Mouse (Mus musculus): Measurements from ENCODE around the gene Rabgap1l.

Rabgap1l gene

DNA sequence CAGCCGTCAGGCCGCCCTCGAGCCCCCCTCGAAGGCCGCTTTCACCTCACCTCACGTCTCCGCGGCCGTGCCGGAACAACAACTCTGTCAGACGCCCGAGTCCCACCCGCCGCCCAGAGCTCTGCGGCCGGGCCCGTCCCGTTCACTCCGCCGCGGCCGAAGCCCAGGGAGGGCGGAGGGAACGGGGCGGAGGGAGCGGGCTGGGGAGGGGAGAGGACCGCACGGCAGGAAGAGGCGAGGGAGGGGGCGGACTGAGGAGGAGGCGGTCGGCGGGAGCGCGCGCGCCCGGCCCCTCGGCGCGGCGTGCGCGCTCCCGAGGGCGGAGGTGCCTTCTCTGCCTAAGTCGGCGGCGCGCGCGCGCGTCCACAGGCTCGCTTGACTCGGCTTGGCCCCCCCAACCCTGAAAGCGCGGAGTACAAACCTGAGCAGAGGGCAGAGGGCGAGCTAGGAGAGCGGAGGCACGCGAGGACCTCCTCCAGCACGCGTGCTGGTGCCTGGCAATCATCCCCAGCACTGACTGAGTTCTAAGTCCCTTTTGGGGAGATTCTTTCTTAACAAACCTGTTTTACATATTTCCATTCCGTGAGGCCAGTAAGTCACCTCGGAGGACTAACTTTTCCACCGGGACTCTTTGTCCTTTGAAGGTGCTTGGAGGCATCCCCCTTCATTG is at the start of gene Rabgap1l:
Gene Rabgap1l, minus strand, starts transcription at position 526 of the 670 bp plus-strand sequence.
- DNase-seq = peak; percentile 89 to 90

- DNase-seq = no peak
Observed at GRCm38 (mm10) chr1:160842567-160842966, 49.6 kb upstream of the Rabgap1l start.

- no peak for DNase-seq
Observed at GRCm38 (mm10) chr1:160840618-160841017, 47.6 kb upstream of the Rabgap1l start.

- DNase-seq = no peak
Observed at GRCm38 (mm10) chr1:160839095-160839494, 46.1 kb upstream of the Rabgap1l start.

DNA sequence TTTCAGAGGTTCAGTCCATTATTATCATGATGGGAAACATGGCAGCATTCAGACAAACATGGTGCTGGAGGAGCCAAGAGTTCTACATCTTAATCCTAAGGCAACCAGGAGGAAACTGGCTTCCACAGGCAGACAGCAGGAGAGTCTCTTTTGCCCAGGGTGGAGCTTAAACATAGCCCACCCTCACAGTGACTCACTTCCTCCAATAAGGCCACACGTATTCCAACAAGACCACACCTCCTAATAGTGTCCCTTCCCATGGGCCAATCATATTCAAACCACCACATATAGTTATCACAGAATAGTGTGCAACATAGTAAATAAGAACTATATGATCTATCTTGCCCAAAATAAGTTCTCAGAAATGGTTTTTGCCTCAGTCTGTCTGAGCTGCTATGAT is 41.4 kb upstream of the Rabgap1l start:
- DNase-seq = no peak

DNA sequence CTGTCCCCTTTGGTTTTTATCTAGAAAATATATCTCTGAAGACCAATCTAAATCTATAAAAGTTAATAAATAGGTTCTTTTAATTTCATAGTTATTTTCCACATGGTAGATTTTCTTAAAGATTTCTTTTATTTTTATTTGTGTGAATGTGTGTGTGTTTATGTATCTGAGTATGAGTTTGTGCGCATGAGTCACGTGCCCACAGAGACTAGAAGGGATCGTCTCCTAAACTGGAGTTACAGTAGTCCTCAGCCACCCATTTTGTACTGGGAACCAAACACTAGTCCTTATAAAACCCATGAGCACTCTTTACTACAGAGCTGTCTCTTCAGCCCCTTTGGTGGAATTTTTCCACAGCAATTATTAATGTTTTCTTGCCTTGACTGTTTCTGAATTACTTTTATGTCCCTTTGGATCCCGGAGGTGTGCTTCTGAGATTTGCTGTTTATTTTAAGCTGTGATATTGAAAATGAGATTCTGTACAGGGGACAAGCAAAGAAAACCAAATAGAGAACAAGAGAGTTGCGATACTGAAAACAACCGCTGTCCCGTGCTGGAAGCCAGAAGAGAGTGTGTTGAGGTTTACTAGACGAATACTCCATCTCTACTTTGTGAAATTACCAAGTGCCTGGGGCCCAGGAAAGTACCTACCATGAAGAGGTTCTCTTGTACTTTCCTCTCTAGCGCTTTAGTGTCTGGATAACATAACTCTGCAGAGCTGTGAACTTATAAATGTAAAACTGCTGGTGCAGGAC is 39.4 kb upstream of the Rabgap1l start:
- no peak for DNase-seq

DNA sequence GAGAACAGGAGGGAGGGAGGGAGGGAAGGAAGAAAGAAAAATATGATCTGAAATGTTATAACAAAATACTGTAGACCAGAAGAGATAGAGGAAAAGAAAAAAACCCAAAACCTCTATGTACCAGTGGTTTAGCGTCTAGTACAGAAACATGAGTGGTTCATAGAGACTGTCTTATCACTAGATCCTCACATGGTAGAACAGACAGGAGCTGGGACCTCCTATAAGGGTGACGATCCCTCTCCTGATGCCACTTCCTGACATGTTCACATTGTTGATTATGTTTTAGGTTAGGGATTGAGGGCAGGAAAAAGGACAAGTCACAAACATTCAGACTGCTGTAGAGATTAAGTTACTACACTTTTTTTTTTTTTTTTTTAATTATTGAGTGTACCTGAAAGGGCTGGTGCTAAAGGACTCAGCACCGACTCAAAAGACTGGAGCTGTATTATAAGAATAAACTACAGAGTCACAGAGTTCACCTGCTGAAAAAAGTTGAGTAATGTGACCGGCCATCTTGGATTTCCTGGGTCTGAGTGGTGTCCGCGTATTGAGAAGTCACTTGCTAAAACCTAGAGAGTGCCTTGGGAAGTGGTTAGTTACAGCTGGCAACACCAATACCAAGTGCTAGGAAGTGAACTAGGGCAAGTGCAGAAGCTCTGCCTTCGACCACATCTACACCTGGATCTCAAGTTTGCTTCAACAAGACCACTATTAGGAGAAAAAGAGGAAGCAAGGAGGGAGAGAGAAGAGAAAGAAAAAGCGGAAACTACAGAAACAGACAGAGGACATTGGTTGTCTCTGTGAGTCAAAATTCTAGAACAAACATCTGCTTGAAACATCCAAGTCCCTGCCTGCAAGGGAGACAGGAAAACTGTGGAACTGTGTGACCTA is 37.8 kb upstream of the Rabgap1l start:
- DNase-seq = no peak

DNA sequence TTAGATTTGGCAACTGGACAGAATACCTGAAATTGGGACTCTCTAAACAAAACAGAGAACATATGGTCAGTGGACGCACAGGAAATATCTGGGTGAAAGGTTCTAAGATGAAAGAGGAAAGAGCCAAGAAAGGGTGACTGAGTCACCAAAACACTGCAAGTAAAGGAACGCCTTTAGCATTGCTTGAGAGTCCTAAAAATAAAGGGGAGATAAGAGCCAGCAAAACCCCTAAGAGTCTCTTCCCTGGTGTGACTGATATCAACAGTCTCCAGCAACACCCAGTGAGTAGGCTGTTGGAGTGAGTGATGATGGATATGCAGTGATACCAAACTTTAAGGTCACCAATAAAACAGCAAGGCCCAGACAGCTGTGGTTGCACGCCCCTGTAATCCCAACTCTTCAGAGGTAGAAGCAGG is 32.4 kb upstream of the Rabgap1l start:
- peak; percentile 69 to 73 for DNase-seq

- DNase-seq = peak; percentile 52 to 73
Observed at GRCm38 (mm10) chr1:160823638-160824037, 30.6 kb upstream of the Rabgap1l start.

GRCm38 (mm10) chr1:160814198-160814597 is 21.2 kb upstream of the Rabgap1l start:
- no peak for DNase-seq

- no peak for DNase-seq
Observed at GRCm38 (mm10) chr1:160812428-160812827, 19.4 kb upstream of the Rabgap1l start.

GRCm38 (mm10) chr1:160811930-160812329 is 18.9 kb upstream of the Rabgap1l start:
- no peak for DNase-seq

DNA sequence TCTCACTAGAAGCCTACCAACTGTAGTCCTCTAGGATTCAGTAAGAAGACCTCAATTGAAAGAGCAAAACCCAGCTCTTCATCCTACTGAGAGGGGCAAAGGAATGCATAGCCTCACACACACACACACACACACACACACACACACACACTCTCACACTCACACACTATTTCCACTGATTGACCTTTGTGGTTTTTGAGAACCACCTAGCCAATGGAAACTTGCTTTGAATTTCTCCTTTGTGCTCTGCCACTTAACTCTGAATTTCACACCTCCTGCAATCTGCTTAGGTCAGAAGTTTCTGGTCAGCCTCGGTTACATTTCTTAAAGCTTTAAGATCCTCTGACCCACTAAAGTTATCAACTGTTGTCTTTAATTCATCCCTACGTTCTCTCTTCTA is 12.3 kb upstream of the Rabgap1l start:
- DNase-seq = no peak

DNA sequence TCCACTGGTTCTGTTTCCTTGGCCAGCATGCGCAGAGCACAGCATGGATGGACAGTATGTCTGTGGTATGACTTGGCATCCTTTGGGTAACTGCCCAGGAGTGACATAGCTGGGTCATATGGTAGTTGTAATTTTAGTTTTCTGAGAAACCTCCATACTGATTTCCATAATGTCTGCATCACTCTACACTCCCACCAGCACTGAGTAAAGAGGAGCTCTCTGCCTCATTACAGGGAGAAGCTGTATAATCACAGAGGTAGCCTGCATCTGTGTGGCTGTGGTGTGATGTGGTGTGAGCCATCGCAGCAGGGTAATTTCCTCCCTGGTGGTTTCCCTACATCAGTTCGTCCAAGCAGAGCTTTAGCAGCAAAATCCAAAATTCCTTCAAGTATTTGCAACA is 7.0 kb upstream of the Rabgap1l start:
- no peak for DNase-seq

DNA sequence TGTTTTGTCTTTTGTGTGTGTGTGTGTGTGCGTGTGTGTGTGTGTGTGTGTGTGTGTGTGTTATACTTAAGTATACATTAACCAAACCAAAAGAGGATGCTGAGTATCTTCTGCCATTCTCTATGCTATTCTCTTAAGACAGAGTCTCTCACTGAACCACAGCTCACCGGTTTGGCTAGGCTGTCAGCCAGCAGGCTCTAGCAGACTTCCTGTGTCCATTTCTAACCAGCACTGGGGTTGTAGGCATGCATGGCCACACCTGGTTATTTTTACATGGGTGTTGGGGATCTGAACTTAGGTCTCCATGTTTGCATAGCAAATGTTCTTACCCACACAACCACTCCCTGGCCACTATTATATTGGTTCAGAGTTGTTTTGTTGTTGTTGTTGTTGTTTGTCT is 2.0 kb upstream of the Rabgap1l start:
- no peak for DNase-seq

- DNase-seq = no peak
Observed at GRCm38 (mm10) chr1:160793791-160794757, 1.1 kb upstream of the Rabgap1l start.

DNA sequence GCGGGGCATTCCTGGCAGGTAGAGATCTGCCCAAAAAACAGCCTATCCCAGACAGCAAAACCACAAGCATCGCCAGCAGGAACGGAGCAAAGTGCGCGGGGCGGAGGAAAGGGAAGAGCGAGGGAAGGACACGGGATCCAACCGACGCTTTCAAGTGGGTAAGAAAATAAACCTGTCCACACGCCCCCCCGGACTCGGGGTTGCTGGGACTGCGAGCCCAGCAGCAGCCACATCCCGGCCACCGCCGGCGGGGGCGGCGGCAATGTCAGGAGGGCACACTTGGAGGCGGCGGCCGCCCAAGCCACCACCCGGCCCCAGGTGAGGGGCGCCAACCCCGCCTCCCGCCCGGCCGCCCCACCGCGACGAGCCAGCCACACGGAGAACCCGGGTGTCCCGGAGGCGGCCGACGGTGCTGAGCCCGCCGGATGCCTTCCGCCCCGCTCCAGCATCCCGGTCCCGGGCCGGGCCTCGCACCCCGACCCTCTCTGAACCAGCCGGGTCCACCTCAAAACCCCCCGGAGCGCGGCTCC is 790 bp downstream of the Rabgap1l start:
- DNase-seq = peak in 1 of 2 experiments; percentile 59

GRCm38 (mm10) chr1:160791381-160792155 is 1.4 kb downstream of the Rabgap1l start:
- peak; percentile 62 to 64 for DNase-seq

- no peak for DNase-seq
Observed at GRCm38 (mm10) chr1:160790630-160791029, 2.4 kb downstream of the Rabgap1l start.

DNA sequence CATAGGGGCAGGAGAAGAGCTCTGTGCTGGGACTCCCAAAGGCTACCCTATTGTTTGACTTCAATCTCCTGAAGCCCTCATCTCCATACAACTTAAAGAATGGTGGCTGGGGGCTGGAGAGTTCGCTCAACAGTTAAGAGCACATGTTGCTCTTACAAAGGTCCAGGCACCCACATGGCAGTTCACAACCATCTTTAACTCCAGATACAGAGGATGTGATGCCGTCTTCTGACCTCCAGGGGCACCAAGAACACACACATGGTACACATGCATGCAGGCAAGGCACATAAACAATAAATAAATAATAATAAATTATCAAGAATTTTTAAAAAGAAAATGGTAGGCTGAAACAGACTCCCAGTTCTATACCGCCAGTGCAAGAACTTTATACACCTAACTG is 3.1 kb downstream of the Rabgap1l start:
- no peak for DNase-seq

- DNase-seq = no peak
Observed at GRCm38 (mm10) chr1:160787926-160788325, 5.1 kb downstream of the Rabgap1l start.
